Mouse (Mus musculus): ENCODE results near the gene Zfand2a. TPM values are rescaled to one million over a fixed set of nuclear protein-coding genes. Genes with fewer than 3 reads are reported as not detected.

Zfand2a gene
- total RNA-seq, 2 experiments from 2014 or later, result 66.4 to 70.4 TPM

- peak in 1 of 2 experiments; percentile 39 for DNase-seq (ENCODE audit: extremely low spot score in 1 of 2, low spot score in 1 of 2)
Measured at GRCm38 (mm10) chr5:139467998-139468397, 16.4 kb downstream of the Zfand2a start.

GRCm38 (mm10) chr5:139466801-139467200 lies 17.5 kb downstream of the Zfand2a start:
- no peak for DNase-seq (ENCODE audit: extremely low spot score in 1 of 2, low spot score in 1 of 2)

GRCm38 (mm10) chr5:139466373-139466772 lies 18.0 kb downstream of the Zfand2a start:
- no peak for DNase-seq (ENCODE audit: extremely low spot score in 1 of 2, low spot score in 1 of 2)

DNA sequence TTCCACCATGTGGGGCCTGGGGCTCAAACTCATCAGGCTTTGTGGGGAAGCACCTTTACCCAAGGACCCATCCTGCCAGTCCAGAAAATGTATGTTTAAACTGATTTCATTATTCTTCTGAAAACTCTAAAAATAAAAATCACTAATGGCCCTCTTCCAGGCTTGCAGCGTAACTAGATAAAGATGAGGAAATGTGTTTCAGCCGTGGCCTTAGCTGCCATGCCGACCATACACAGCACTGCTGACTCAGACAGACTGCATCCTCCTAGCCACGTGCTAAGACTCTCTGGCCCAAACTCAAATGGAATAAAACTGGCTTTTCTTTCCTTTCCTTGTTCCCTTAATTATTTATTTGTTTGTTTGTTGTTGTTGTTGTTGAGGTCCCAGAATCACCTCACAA lies 19.5 kb downstream of the Zfand2a start:
- no peak for DNase-seq (ENCODE audit: extremely low spot score in 1 of 2, low spot score in 1 of 2)

- DNase-seq (ENCODE audit: extremely low spot score in 1 of 2, low spot score in 1 of 2), result peak; percentile 99
Measured at GRCm38 (mm10) chr5:139460384-139461067, 23.8 kb downstream of the Zfand2a start, which contains the start of gene 3110082I17Rik. Gene 3110082I17Rik, minus strand, starts transcription at chr5:139460527.

DNA sequence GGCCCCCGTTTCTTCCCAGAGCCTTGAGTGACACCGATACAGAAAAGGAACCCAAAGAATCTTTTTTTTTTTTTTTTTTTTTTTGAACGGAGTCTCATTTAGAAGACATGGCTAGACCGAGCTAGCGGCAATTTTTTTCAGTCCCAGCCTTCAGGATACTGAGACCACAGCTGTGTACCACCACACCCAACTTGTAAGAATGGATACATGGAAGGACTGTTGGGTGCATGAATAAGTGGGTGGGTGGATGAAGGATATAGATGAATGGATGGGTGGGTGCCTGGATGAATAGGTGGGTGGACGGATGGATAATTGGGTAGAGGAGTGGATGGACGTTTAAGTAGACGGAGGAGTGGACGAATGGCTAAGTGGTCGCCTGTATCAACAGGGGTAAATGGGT lies 24.4 kb downstream of the Zfand2a start:
- DNase-seq (ENCODE audit: extremely low spot score in 1 of 2, low spot score in 1 of 2), result no peak

DNA sequence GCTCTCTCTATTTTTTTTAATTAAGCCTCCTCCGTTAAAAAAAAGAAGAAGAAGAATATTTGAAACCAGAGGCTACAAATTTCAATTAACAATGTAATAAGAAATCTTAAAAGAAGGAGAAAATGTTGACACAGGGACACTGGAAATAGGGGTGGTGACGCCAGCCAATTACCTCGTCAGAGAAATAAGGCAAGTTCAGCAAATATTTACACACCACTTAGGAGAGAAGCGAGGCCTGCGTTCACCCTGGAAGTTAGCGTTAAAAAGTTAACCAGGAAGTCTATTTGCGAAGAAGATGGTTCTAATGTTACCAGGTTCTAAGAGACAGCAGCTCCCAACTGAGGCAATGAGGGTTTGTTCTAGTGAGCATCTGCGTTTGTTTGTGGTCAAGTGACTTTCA lies 27.1 kb downstream of the Zfand2a start:
- DNase-seq (ENCODE audit: extremely low spot score in 1 of 2, low spot score in 1 of 2), result no peak

DNA sequence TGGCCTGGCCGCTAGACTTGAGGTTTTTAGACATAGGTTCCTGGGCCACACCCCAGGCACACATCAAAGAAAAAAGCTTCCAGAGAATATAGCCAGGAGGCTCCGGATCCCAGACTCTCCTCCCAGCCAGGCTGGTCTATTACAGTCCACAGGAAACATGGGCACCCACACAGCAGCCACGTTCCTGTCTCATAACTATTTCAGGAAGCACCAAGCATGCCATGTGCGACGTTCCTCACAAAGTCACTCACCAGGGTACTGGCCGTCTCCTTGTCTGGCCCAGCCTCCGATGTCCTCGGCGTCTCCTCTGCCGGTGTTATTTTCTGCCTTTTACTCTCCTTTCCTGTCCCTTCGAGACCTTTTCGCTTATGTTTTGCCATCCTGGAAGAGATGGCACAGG lies 29.2 kb downstream of the Zfand2a start:
- no peak for DNase-seq (ENCODE audit: extremely low spot score in 1 of 2, low spot score in 1 of 2)

GRCm38 (mm10) chr5:139453031-139453430 lies 31.3 kb downstream of the Zfand2a start:
- no peak for DNase-seq (ENCODE audit: extremely low spot score in 1 of 2, low spot score in 1 of 2)

- DNase-seq (ENCODE audit: extremely low spot score in 1 of 2, low spot score in 1 of 2), result no peak
Measured at GRCm38 (mm10) chr5:139449926-139450325, 34.4 kb downstream of the Zfand2a start.

- DNase-seq (ENCODE audit: extremely low spot score in 1 of 2, low spot score in 1 of 2), result no peak
Measured at GRCm38 (mm10) chr5:139449161-139449791, 35.1 kb downstream of the Zfand2a start.

DNA sequence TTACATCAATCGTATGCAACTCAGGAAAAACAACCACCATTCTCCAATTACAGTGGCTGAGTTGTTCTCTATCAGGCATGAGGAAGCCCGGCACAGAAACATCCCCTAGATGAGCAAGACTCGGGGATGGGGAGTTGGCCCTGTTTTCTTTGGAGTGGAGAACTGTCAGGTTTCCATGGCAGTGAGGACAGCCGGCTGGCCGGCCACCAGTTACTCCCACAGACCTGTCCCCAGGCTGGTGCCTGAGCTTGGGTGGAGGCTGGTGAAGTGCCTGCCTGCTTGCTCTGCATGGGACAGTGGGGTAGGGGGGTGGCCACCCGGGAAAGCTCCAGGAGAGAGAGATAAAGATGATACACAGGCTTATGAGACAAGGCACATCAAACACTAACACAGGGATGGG lies 36.3 kb downstream of the Zfand2a start:
- DNase-seq (ENCODE audit: extremely low spot score in 1 of 2, low spot score in 1 of 2), result no peak

- DNase-seq (ENCODE audit: extremely low spot score in 1 of 2, low spot score in 1 of 2), result no peak
Measured at GRCm38 (mm10) chr5:139445258-139445657, 39.1 kb downstream of the Zfand2a start.

- no peak for DNase-seq (ENCODE audit: extremely low spot score in 1 of 2, low spot score in 1 of 2)
Measured at GRCm38 (mm10) chr5:139442962-139443361, 41.4 kb downstream of the Zfand2a start.

DNA sequence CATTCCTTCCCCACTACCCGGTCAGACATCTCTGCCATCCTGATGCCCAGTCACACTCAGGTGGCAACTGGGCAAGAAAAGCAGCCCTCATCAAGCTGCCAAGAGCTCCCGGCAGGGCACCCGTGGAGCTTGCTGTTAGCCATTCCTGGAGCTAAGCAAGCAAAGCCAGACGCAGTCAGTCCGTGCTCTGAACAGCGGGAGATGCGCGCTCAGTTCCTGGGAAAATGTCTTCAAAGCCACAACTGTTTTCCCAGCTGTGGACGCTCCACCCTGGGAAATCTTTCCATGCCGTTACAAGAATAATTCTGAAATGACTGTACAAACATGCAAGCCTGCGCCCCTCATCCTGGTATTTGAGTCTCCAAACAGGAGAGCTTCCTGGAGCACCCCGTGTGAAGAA lies 41.9 kb downstream of the Zfand2a start:
- no peak for DNase-seq (ENCODE audit: extremely low spot score in 1 of 2, low spot score in 1 of 2)

DNA sequence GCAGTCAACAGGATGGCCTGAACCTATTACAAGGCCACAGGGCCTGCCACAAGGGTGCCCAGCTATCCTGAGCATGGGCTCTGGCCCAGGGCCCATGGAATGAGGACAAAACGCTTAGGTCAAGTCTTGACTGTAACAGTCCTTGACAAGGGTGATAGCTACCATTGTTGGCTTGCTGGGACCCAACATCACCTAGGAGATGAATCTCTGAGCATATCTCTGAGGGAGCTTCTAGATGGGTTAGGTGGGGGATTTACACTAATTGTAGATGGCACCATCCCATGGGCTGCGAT lies 42.7 kb downstream of the Zfand2a start:
- DNase-seq (ENCODE audit: extremely low spot score in 1 of 2, low spot score in 1 of 2), result no peak

DNA sequence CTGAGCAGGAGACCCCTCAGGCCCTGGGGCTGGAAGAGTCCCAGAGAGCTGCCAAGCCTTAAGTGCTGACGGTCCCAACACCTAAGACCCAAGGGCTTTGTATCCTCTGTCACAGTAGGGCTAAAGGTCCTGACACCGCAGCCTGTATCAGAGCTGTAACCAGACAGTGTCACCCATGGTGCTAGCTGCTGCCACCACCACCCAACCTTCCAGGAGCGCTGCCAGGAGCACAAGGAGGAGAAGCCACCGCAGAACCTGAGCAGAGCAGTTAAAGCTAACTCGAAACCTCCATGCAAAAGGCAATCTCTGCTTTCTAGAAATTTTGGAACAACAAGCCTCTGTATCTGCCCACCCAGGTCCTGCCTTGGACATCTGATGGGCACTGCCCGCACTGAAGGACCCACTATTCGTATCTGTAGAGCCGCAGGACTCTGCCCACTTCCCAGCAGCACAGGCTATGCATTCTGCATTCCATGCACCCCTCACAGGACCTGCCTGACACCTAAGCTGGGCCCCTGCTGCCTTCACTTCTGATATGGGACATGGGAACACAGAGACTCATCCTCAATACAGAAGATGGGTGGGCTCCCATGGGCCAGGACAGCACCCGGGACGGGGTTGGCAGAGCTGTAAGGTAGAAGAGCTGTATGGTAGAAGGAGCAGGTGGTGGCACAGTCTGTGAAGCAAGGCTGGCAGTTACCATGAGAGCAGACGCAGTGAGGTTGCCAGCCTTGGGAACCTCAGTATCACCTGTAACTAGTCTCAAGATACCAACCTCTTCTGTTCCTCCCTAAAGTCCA lies 43.2 kb downstream of the Zfand2a start:
- no peak for DNase-seq (ENCODE audit: extremely low spot score in 1 of 2, low spot score in 1 of 2)

DNA sequence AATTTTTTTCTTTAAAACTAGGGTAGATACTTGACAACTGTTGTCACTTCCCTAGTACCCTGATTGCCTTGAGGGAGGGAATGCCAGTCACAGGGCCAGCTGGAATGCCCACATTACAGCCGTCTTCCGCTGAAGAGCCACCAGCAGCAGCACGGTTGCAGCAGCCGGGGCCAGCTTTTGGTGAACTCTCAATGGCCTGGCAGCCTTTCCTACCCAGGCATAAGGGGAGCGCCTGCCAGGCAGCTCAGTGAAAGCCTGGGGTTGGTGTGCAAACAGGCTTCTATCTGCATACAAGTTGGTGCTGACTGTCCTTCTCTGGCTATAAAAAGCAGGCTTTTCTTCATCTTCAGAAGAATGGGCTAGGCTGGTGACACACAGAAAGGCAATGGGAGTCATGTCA lies 43.9 kb downstream of the Zfand2a start:
- no peak for DNase-seq (ENCODE audit: extremely low spot score in 1 of 2, low spot score in 1 of 2)

DNA sequence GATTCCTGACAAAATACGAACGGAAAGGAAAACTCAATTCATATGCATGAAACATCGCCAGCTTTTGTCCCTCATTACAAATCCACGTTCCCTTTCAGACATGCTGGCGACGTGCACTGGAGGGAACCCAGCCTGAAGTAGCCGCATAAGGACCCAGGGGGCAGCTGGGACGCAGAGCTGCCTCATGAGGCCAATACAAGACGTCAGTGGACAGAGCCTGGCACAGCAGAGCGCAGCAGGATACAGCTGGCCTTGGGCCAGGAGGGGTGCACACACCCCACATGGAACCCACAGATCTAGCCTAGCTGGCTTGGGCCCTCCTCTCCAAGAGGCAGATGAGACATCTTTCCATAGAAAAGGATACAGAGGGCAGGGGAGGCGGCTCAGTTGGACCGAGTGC lies 45.9 kb downstream of the Zfand2a start:
- DNase-seq (ENCODE audit: extremely low spot score in 1 of 2, low spot score in 1 of 2), result no peak

- no peak for DNase-seq (ENCODE audit: extremely low spot score in 1 of 2, low spot score in 1 of 2)
Measured at GRCm38 (mm10) chr5:139437769-139438168, 46.6 kb downstream of the Zfand2a start.

- peak in 1 of 2 experiments; percentile 46 for DNase-seq (ENCODE audit: extremely low spot score in 1 of 2, low spot score in 1 of 2)
Measured at GRCm38 (mm10) chr5:139434940-139435339, 49.4 kb downstream of the Zfand2a start.

All from layer of hippocampus, postnatal 25 days (tissue).